Mouse (Mus musculus) C2C12 (cell line): Measurements from ENCODE around the gene Phf5a. TPM values are rescaled to one million over a fixed set of nuclear protein-coding genes. Genes with fewer than 3 reads are reported as not detected.

Experiments
- H3K27me3 ChIP-seq: one replicate; pipeline ENCODE4 v1.6.1; 2011; ENCODE audit not compliant: control insufficient read depth, insufficient read depth, insufficient read length
- H3K36me3 ChIP-seq: one replicate; pipeline ENCODE4 v1.6.1; 2011; ENCODE audit not compliant: control insufficient read depth, insufficient read depth
- H3K4me3 ChIP-seq: one replicate; pipeline ENCODE4 v1.5.1; 2011; ENCODE audit warnings: mild to moderate bottlenecking, control low read depth; ENCODE audit not compliant: poor library complexity, insufficient read depth, severe bottlenecking
- H3K79me2 ChIP-seq: one replicate; pipeline ENCODE4 v1.6.1; 2011; ENCODE audit not compliant: control insufficient read depth, insufficient read depth
- H3K79me3 ChIP-seq: one replicate; pipeline ENCODE4 v1.6.1; 2011; ENCODE audit warnings: low read depth, control low read depth
- H3ac ChIP-seq: one replicate; pipeline ENCODE3; 2011; ENCODE audit warnings: low read depth; ENCODE audit not compliant: control insufficient read depth, insufficient read length
- CEBPB ChIP-seq: IDR thresholded peaks from one replicate; pipeline ENCODE4 v1.6.1; 2011; ENCODE audit warnings: low read depth, mild to moderate bottlenecking, control low read depth, moderate library complexity
- CTCF ChIP-seq: IDR thresholded peaks from one replicate; pipeline ENCODE4 v1.5.1; 2011; ENCODE audit not compliant: control insufficient read depth, insufficient read depth, insufficient read length
- FOSL1 ChIP-seq: IDR thresholded peaks from one replicate; pipeline ENCODE4 v1.8.0; 2011; ENCODE audit warnings: mild to moderate bottlenecking, low read length; ENCODE audit not compliant: poor library complexity, insufficient read depth, severe bottlenecking
- MAX ChIP-seq: IDR thresholded peaks from one replicate; pipeline ENCODE4 v1.6.1; 2011; ENCODE audit warnings: mild to moderate bottlenecking, control low read depth
- MYOD1 ChIP-seq: IDR thresholded peaks from one replicate; pipeline ENCODE4 v1.6.1; 2011; ENCODE audit warnings: low read depth; ENCODE audit not compliant: control insufficient read depth, insufficient read length
- MYOG ChIP-seq: IDR thresholded peaks from one replicate; pipeline ENCODE4 v1.6.1; 2011; ENCODE audit not compliant: control insufficient read depth, insufficient read length; ENCODE audit errors: extremely low read depth
- USF1 ChIP-seq: IDR thresholded peaks from one replicate; pipeline ENCODE4 v1.6.1; 2011; ENCODE audit warnings: low read depth, mild to moderate bottlenecking, control low read depth, moderate library complexity
- polyA plus RNA-seq: library from polyadenylated mRNA; unstranded; fragments of >200 nt; fragmentation: generic; extraction: Trizol; gene quantifications from one replicate; pipeline ENCODE4 v1.2.1, GENCODE M21; 2012; ENCODE audit warnings: missing spikeins

Phf5a gene
- polyA plus RNA-seq, 1 experiment, result 156 TPM

DNA sequence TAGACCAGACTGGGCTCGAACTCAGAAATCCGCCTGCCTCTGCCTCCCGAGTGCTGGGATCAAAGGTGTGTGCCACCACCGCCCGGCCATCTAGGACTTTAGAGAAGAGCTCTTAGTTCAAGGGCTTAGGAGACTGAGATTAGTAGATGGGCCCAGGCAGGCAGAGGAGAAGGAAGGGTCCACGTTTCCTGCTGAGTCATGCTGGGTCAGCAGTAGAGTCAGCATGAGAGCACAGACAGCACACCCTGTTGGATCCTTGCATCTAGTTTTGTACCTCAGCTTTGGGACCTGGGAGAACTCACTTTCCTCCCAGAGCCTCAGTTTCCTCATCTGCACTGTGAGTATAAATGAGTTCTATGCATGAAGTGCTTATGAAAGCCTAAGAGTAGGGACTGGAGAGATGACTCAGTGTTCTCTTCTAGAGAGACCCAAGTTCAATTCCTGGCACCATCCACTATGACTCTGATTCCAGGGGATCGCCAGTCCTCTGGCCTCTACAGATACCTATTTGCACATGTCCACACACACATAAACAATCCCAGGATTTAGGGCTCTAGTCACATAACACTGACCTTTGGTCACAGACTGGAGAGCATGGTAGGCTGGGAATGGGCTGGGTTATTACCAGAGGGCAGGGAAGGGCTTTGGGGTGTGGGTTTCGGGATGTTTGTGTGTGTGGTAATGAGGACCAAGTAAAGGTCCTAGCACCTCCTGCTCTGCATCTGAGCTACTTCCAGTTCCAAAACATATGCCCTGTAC is 20.3 kb upstream of the Phf5a start:
- Histone ChIP-seq H3K27me3 (no peaks in the 10 kb centered on the region), H3K79me3 (peaks cover 9% of the 10 kb centered on the region), H3K79me2 (peaks cover 22% of the 10 kb centered on the region), H3K4me3 (no peak overlapping the region), H3ac (no peak overlapping the region), H3K36me3 (peaks cover 89% of the 10 kb centered on the region)
- no peak for TF ChIP-seq USF1
- no peak for TF ChIP-seq MAX
- TF ChIP-seq CTCF, result no peak
- no peak for TF ChIP-seq MYOG
- no peak for TF ChIP-seq FOSL1
- TF ChIP-seq CEBPB, result no peak
- TF ChIP-seq MYOD1, result no peak

DNA sequence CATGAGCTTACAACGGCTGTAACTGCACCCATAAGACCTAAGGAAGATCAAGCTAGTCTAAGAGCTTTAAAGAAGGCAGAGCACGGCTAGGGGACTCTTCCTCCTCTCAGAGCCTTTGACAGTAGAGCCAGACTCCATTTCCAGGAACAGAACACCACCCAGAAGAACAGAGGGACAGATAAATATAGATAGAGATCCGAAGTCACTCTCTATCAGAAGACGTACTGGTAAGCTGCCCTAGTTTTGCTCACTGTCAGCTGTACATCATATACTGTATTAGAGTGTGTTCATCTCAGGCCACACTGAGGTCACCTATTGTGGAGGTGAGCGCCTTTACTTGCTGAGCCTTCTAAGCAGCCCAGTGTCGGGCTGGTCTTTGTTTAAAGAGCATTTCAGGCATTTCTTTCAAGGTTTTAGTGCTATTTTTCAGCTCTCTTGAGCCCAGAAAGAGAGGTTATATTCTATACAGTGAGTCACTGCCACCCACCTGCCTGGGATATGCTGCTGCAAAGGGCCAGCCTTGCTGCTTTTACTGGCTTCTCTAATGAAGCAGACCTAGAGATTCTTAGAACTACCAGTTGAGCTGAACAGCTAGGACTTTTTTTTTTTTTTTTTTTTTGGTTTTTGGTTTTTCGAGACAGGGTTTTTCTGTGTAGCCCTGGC is 19.6 kb upstream of the Phf5a start:
- no peak overlapping the region for H3K4me3 ChIP-seq
- TF ChIP-seq FOSL1 (no peak), CTCF (no peak), MAX (no peak), USF1 (no peak), MYOG (no peak), CEBPB (no peak), MYOD1 (no peak)
- H3K36me3 ChIP-seq, result peaks cover 88% of the 10 kb centered on the region

DNA sequence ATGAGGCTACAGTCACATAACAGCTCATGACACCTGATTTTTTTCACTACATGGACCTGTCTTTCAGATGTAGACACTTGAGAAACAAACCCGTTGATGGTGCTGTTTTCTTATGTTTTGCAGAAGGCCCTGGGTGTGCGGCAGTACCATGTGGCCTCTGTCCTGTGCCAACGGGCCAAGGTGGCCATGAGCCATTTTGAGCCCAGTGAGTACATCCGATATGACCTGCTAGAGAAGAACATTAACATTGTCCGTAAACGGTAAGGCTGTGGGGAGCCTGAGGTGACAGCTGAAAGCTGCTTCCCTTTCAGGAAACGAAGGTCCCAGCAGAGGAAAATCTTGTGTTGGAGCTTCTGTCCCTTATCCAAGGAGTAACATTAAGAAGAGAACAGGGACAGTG is 17.5 kb upstream of the Phf5a start:
- TF ChIP-seq FOSL1, result no peak
- no peak for TF ChIP-seq MAX
- no peak for TF ChIP-seq CEBPB
- no peak for TF ChIP-seq CTCF
- no peak for TF ChIP-seq USF1
- no peak for TF ChIP-seq MYOG
- no peak for TF ChIP-seq MYOD1
- peaks cover 50% of the 10 kb centered on the region for H3K79me2 ChIP-seq
- peaks cover 76% of the 10 kb centered on the region for H3K36me3 ChIP-seq
- no peaks in the 10 kb centered on the region for H3K27me3 ChIP-seq
- H3K79me3 ChIP-seq, result peaks cover 35% of the 10 kb centered on the region
- no peak overlapping the region for H3ac ChIP-seq
- no peak overlapping the region for H3K4me3 ChIP-seq

More for the DNA sequence above, 19.6 kb upstream of the Phf5a start:
- Histone ChIP-seq H3ac (no peak overlapping the region), H3K27me3 (no peaks in the 10 kb centered on the region), H3K79me3 (peaks cover 15% of the 10 kb centered on the region), H3K79me2 (peaks cover 29% of the 10 kb centered on the region)

DNA sequence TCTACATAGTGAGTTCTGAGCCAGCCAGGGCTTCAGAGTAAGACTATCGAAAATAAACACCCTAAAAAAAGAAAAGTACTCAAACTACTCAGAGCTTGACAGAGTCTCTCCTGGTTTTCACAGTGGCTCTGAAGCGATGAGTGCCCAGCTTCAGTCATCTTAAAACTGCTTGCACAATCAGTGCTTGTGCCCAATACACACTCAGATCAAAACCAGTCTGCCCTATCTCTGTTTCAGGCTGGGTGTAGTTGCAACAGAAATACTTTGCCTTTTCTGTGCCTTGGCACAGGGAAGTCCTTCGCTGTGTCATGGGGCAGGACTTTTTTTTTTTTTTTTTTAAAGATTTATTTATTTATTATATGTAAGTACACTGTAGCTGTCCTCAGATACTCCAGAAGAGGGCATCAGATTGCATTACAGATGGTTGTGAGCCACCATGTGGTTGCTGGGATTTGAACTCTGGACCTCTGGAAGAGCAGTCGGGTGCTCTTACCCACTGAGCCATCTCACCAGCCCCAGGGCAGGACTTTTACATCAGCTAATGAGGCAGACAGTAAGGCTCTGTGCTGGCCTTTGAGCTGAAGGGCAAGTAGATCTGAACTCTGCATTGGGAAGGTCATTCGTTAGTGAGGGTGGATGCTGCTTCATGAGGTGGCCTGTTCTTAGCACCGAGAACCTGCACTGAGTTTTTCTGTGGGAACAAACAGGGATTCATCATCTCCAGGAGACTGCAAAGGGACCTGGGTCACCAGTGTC is 15.3 kb upstream of the Phf5a start:
- H3K79me2 ChIP-seq, result peaks cover 72% of the 10 kb centered on the region
- no peaks in the 10 kb centered on the region for H3K27me3 ChIP-seq
- H3K79me3 ChIP-seq, result peaks cover 55% of the 10 kb centered on the region
- TF ChIP-seq MYOD1 (no peak), CEBPB (no peak), CTCF (no peak), MYOG (no peak), MAX (no peak), USF1 (no peak), FOSL1 (no peak)
- H3ac ChIP-seq, result no peak overlapping the region
- no peak overlapping the region for H3K4me3 ChIP-seq
- peaks cover 63% of the 10 kb centered on the region for H3K36me3 ChIP-seq

DNA sequence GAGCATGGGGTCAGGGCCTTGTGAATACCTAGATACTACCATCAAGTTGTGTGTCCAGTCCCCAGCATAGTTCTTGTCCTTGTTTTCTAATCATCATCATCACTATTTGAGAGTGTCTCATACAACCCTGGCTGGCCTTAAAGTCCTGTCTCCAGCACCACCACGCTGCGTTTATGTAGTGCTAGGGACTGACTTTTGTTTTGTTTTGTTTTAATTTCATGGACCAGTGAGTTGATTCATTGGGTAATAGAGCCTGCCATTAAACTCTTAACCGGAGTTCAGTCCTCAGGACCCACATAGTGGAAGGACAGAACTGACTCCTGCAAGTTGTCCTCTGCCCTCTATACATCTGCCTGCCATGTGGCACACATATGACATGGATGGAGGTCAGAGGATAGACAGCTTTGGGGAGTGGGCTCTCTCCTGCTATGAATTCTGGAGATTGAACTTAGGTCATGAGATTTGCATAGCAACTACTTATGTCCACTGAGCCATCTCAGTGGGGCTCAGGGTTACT is 13.8 kb upstream of the Phf5a start:
- H3K79me3 ChIP-seq, result peaks cover 70% of the 10 kb centered on the region
- no peaks in the 10 kb centered on the region for H3K27me3 ChIP-seq
- peaks cover 87% of the 10 kb centered on the region for H3K79me2 ChIP-seq
- peaks cover 48% of the 10 kb centered on the region for H3K36me3 ChIP-seq
- no peak overlapping the region for H3ac ChIP-seq
- no peak for TF ChIP-seq MYOD1
- no peak for TF ChIP-seq CEBPB
- no peak for TF ChIP-seq USF1
- TF ChIP-seq CTCF, result no peak
- no peak for TF ChIP-seq MAX
- no peak for TF ChIP-seq MYOG
- no peak for TF ChIP-seq FOSL1
- H3K4me3 ChIP-seq, result no peak overlapping the region
